Mouse (Mus musculus) bone marrow, adult 2 months (tissue): ENCODE results near the gene Prm3.

Experiments used
- CTCF ChIP-seq: fragments of 200-500 bp; IDR thresholded peaks from 2 replicates; pipeline ENCODE4 v1.5.1; 2011; ENCODE audit warnings: low read length, control low read depth; ENCODE audit not compliant: control insufficient read depth, insufficient read depth
- POLR2A ChIP-seq: fragments of 200-500 bp; IDR thresholded peaks from 2 replicates; pipeline ENCODE4 v1.6.1; 2011; ENCODE audit warnings: low read depth, mild to moderate bottlenecking, control low read depth, low read length, borderline replicate concordance; ENCODE audit not compliant: control insufficient read depth

DNA sequence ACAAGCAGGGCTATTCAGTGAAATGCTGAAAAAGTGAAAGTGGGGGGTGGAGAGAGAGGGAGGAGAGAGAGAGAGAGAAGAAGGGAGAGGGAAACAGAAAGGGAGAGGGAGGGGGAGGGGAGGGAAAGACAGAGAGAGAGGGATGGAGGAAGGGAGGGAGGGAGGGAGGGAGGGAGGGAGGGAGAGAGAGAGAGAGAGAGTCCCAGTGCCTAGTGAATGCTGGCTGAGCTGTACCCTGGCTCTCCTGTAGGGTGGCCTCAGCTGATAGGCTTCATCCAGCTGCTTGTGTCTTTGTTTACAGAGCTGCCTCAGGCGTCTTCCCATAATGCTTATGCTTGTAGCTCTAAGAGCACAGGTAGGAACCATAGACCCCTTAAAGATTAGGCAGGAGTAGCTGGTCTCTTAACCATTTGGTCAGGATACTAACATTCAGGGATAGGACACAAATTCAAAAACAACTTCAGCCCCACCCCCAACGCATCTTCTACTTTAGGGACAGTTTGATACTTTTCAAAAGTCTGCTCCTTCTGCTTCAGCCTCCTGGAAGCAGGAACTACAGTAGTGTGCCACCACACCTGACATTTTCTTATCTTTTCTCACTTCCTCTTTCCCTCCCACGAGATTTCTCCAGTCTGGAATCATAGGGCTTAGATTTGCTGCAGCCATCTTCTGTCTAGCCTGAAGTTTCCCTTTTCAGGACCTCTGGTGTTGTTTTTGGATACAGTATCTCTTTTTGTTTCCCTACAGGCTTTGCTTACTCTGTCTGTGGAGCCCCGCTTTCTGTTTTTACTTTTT, 20.0 kb downstream of the Prm3 start:
- TF ChIP-seq POLR2A: no peak
- TF ChIP-seq CTCF: no peak
